Mouse (Mus musculus): Measurements from ENCODE around the gene Gypa. TPM values are rescaled to one million over a fixed set of nuclear protein-coding genes. Genes with fewer than 3 reads are reported as not detected.

Gypa gene
- total RNA-seq, 2 experiments from 2014 or later = 0.15 to 0.44 TPM

GRCm38 (mm10) chr8:80550436-80550835, 56.9 kb downstream of the Gypa start:
- no peak for DNase-seq

GRCm38 (mm10) chr8:80551303-80551702, 57.7 kb downstream of the Gypa start:
- DNase-seq = no peak

- no peak for DNase-seq
Measured at GRCm38 (mm10) chr8:80554991-80555390, 61.4 kb downstream of the Gypa start.

Other genes starting within 250 kb of the Gypa start
- under 1 TPM in 1 of 2 experiments, not detected in 1; 0.07 TPM for gene Frem3, start 117.3 kb downstream of the Gypa start, total RNA-seq (2021)
- 10 to 100 TPM; 37.1 to 38.0 TPM for gene Smarca5, start 245.7 kb downstream of the Gypa start, total RNA-seq (2021)